Mouse (Mus musculus): ENCODE results near the gene Zfand5. TPM values are rescaled to one million over a fixed set of nuclear protein-coding genes. Genes with fewer than 3 reads are reported as not detected.
"Not testable (repeated sequence)": the region's sequence is repeated elsewhere in the genome, so short reads cannot be mapped to it uniquely, and the experiment has no call there.

Gene Zfand5
- polyA plus RNA-seq, 1 experiment from 2014 or later = 225 TPM

GRCm38 (mm10) chr19:21310364-21310763 is 38.3 kb downstream of the Zfand5 start:
- not testable (repeated sequence) for H3K9me3 ChIP-seq (ENCODE audit: control insufficient read depth, low read length); H3K4me1 ChIP-seq (ENCODE audit: control insufficient read depth, insufficient read depth, low read length); ATAC-seq (ENCODE audit: low FRiP score, low TSS enrichment); H3K9ac ChIP-seq (replicated peaks; ENCODE audit: low read length); DNase-seq; H3K27me3 ChIP-seq (ENCODE audit: control insufficient read depth, insufficient read depth, low read length); H3K36me3 ChIP-seq (ENCODE audit: control insufficient read depth, insufficient read depth, low read length); H3K27ac ChIP-seq (replicated peaks; ENCODE audit: low read depth, low read length); H3K4me3 ChIP-seq (replicated peaks; ENCODE audit: low read depth, low read length); H3K4me2 ChIP-seq (ENCODE audit: low read length)
- 94% methylated on average over 5 of the region's 5 CpGs for WGBS

DNA sequence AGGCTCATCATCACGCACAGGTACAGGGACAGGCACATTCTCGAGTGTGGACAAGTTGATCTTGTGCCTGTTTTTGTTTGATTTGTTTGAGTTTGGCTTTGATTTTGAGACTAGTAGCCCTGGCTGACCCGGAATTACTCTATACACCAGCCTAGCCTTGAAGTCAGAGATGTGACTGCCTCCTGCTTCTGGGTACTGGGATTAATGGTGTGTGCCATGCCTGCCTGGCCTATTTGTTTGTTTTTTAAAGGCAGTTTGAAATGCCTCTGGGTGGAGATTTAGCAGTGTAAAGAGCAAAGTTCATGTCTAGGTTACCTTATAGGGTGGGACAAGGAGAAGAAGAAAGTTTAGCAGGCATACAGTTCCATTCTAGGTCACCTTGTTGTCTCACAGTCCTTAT is 43.6 kb downstream of the Zfand5 start:
- no peak for ATAC-seq (ENCODE audit: low FRiP score, low TSS enrichment)
- Histone ChIP-seq H3K27me3 (ENCODE audit: control insufficient read depth, insufficient read depth, low read length) (no peaks in the 10 kb centered on the region), H3K36me3 (ENCODE audit: control insufficient read depth, insufficient read depth, low read length) (no peaks in the 10 kb centered on the region), H3K27ac (replicated peaks; ENCODE audit: low read depth, low read length) (no peak overlapping the region), H3K4me3 (replicated peaks; ENCODE audit: low read depth, low read length) (no peak overlapping the region), H3K4me1 (ENCODE audit: control insufficient read depth, insufficient read depth, low read length) (no peaks in the 10 kb centered on the region), H3K4me2 (ENCODE audit: low read length) (no peak overlapping the region), H3K9ac (replicated peaks; ENCODE audit: low read length) (no peak overlapping the region), H3K9me3 (ENCODE audit: control insufficient read depth, low read length) (no peaks in the 10 kb centered on the region)
- no peak for DNase-seq
- whole genome bisulfite sequencing = 91% methylated on average over 3 of the region's 3 CpGs

DNA sequence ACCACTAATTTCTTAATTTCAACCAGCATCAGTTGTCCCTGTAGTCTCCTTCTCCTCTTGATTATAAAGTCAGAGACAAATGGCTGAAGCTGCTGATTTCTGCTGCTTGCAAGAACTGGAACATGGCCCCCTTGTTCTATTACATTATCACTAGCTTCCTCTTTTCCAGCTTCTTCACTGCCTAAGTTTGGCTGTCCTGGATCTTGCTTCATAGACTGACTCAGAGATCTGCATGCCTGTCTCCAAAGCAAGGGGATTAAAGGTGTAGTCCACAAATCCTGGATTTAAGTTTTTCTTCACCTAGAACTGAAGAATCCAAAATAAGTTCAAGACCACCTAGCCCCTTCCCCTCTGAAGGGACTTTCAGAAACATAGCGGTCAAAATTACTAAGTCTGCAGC is 47.5 kb downstream of the Zfand5 start:
- H3K4me1 ChIP-seq (ENCODE audit: control insufficient read depth, insufficient read depth, low read length) = no peaks in the 10 kb centered on the region
- DNase-seq = no peak
- H3K36me3 ChIP-seq (ENCODE audit: control insufficient read depth, insufficient read depth, low read length) = no peaks in the 10 kb centered on the region
- no peak for ATAC-seq (ENCODE audit: low FRiP score, low TSS enrichment)
- H3K27me3 ChIP-seq (ENCODE audit: control insufficient read depth, insufficient read depth, low read length) = no peaks in the 10 kb centered on the region
- no peak overlapping the region for H3K4me2 ChIP-seq (ENCODE audit: low read length)
- no peak overlapping the region for H3K9ac ChIP-seq (replicated peaks; ENCODE audit: low read length)
- no peak overlapping the region for H3K27ac ChIP-seq (replicated peaks; ENCODE audit: low read depth, low read length)
- H3K4me3 ChIP-seq (replicated peaks; ENCODE audit: low read depth, low read length) = no peak overlapping the region
- H3K9me3 ChIP-seq (ENCODE audit: control insufficient read depth, low read length) = no peaks in the 10 kb centered on the region
- WGBS = 94% methylated on average over 1 of the region's 1 CpGs

DNA sequence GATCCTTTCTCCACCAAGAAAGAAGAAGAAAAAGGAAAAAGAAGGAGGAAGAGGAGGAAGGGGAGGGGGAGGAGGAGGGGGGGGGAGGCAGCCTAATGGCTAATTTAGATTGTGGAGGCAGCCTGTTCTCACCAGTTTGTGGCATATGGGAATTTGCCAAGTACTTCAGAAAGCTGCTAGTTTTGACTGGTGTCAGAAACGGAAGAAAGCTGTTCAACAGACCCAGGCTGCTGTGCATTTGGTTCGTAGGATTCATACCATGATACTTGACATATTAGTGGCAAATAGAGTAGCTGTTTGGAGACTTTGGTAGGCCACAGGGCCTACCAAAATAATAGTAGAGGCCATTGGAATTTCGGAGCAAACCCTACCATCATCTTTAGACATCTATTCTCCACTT is 53.3 kb downstream of the Zfand5 start:
- no peaks in the 10 kb centered on the region for H3K27me3 ChIP-seq (ENCODE audit: control insufficient read depth, insufficient read depth, low read length)
- H3K36me3 ChIP-seq (ENCODE audit: control insufficient read depth, insufficient read depth, low read length) = no peaks in the 10 kb centered on the region
- H3K27ac ChIP-seq (replicated peaks; ENCODE audit: low read depth, low read length) = no peak overlapping the region
- no peak overlapping the region for H3K9ac ChIP-seq (replicated peaks; ENCODE audit: low read length)
- no peak overlapping the region for H3K4me3 ChIP-seq (replicated peaks; ENCODE audit: low read depth, low read length)
- no peak for ATAC-seq (ENCODE audit: low FRiP score, low TSS enrichment)
- WGBS = 85% methylated on average over 3 of the region's 3 CpGs
- H3K4me1 ChIP-seq (ENCODE audit: control insufficient read depth, insufficient read depth, low read length) = no peaks in the 10 kb centered on the region
- no peaks in the 10 kb centered on the region for H3K9me3 ChIP-seq (ENCODE audit: control insufficient read depth, low read length)
- no peak for DNase-seq
- H3K4me2 ChIP-seq (ENCODE audit: low read length) = no peak overlapping the region

- Histone ChIP-seq H3K36me3 (ENCODE audit: control insufficient read depth, insufficient read depth, low read length) (no peaks in the 10 kb centered on the region), H3K4me1 (ENCODE audit: control insufficient read depth, insufficient read depth, low read length) (no peaks in the 10 kb centered on the region), H3K4me3 (replicated peaks; ENCODE audit: low read depth, low read length) (no peak overlapping the region), H3K9me3 (ENCODE audit: control insufficient read depth, low read length) (no peaks in the 10 kb centered on the region), H3K9ac (replicated peaks; ENCODE audit: low read length) (no peak overlapping the region), H3K27ac (replicated peaks; ENCODE audit: low read depth, low read length) (no peak overlapping the region), H3K4me2 (ENCODE audit: low read length) (no peak overlapping the region), H3K27me3 (ENCODE audit: control insufficient read depth, insufficient read depth, low read length) (no peaks in the 10 kb centered on the region)
- 71% methylated on average over 9 of the region's 9 CpGs for WGBS
- no peak for DNase-seq
- ATAC-seq (ENCODE audit: low FRiP score, low TSS enrichment) = no peak
These were observed 56.9 kb downstream of the Zfand5 start for GRCm38 (mm10) chr19:21328951-21329350.

GRCm38 (mm10) chr19:21329770-21330169 is 57.7 kb downstream of the Zfand5 start:
- H3K27me3 ChIP-seq (ENCODE audit: control insufficient read depth, insufficient read depth, low read length) = no peaks in the 10 kb centered on the region
- WGBS = 62% methylated on average over 5 of the region's 5 CpGs
- no peak overlapping the region for H3K4me3 ChIP-seq (replicated peaks; ENCODE audit: low read depth, low read length)
- DNase-seq (peak; percentile 34), ATAC-seq (ENCODE audit: low FRiP score, low TSS enrichment) (no peak)
- H3K36me3 ChIP-seq (ENCODE audit: control insufficient read depth, insufficient read depth, low read length) = no peaks in the 10 kb centered on the region
- no peaks in the 10 kb centered on the region for H3K9me3 ChIP-seq (ENCODE audit: control insufficient read depth, low read length)
- no peak overlapping the region for H3K4me2 ChIP-seq (ENCODE audit: low read length)
- no peak overlapping the region for H3K9ac ChIP-seq (replicated peaks; ENCODE audit: low read length)
- no peak overlapping the region for H3K27ac ChIP-seq (replicated peaks; ENCODE audit: low read depth, low read length)
- no peaks in the 10 kb centered on the region for H3K4me1 ChIP-seq (ENCODE audit: control insufficient read depth, insufficient read depth, low read length)

DNA sequence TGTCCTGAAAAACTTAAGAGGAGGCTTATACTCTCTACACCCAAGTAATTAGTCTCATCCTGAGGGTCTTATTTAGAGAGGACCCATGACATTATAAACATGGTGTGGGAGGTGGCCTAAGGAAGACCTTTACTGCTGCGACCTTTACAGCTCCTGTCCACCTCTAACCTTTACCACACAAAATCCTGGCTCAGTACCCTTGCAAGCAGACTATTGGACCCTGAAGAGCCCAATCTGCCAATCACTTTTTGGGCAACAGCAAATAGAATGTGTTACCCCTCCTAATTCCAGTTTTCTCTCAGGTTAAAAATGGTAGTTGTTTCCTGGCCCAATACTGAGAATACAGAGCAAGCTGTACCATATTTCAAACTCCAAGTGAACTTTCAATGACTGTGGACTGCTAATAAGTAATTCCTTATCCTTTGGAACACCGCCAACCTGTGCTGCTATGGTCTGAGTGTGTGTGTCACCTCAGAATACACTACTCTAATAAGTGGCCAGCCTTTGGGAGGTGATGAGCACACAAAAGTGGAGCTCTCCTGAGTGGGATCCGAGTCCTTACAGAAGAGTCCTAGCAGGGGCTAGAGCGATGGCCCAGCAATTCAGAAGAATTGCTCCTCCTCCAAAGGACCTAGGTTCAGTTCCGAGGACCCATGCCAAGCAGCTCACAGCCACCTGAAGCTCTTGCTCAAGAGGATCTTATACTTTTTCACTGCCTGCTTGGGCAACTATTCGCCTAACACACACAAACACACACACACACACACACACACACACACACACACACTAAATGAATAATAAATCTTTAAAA is 58.4 kb downstream of the Zfand5 start:
- Histone ChIP-seq H3K4me2 (ENCODE audit: low read length) (no peak overlapping the region), H3K4me1 (ENCODE audit: control insufficient read depth, insufficient read depth, low read length) (no peaks in the 10 kb centered on the region), H3K4me3 (replicated peaks; ENCODE audit: low read depth, low read length) (no peak overlapping the region), H3K27me3 (ENCODE audit: control insufficient read depth, insufficient read depth, low read length) (no peaks in the 10 kb centered on the region), H3K9me3 (ENCODE audit: control insufficient read depth, low read length) (no peaks in the 10 kb centered on the region), H3K27ac (replicated peaks; ENCODE audit: low read depth, low read length) (no peak overlapping the region), H3K36me3 (ENCODE audit: control insufficient read depth, insufficient read depth, low read length) (no peaks in the 10 kb centered on the region), H3K9ac (replicated peaks; ENCODE audit: low read length) (no peak overlapping the region)
- no peak for DNase-seq
- WGBS = 93% methylated on average over 6 of the region's 6 CpGs
- ATAC-seq (ENCODE audit: low FRiP score, low TSS enrichment) = no peak

DNA sequence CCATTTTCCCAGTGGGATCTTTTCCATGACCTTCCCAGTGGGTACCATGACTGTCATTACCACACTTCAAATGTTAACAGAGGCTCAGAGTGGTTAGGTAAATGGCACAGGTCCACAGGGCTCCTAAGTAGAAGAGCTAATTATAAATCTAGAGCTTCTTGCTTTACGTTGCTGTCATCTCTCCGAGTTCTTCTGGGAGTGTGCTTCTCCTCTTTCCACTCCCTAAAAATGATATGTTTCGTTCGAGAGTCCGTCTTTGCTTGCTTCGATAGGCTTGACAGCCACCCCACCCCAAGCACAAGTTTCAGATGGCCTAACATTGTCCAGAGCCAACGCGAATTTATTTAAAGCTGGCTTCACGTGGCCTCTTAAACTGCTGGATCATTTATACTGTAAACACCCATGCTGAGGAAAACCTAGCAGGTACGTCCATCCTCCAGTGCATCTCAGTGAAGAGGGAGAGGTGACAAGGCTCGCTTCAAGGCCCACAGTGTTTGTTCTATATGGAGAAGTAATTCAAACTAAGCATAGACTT is 59.6 kb downstream of the Zfand5 start:
- Histone ChIP-seq H3K4me1 (ENCODE audit: control insufficient read depth, insufficient read depth, low read length) (no peaks in the 10 kb centered on the region), H3K4me3 (replicated peaks; ENCODE audit: low read depth, low read length) (no peak overlapping the region), H3K4me2 (ENCODE audit: low read length) (no peak overlapping the region), H3K27ac (replicated peaks; ENCODE audit: low read depth, low read length) (no peak overlapping the region), H3K9ac (replicated peaks; ENCODE audit: low read length) (no peak overlapping the region), H3K9me3 (ENCODE audit: control insufficient read depth, low read length) (no peaks in the 10 kb centered on the region), H3K27me3 (ENCODE audit: control insufficient read depth, insufficient read depth, low read length) (no peaks in the 10 kb centered on the region), H3K36me3 (ENCODE audit: control insufficient read depth, insufficient read depth, low read length) (no peaks in the 10 kb centered on the region)
- 89% methylated on average over 11 of the region's 11 CpGs for WGBS
- DNase-seq (no peak), ATAC-seq (ENCODE audit: low FRiP score, low TSS enrichment) (no peak)

All from midbrain, embryonic 14.5 days (tissue).